Mouse (Mus musculus) leukemia stem cell, adult 10-12 weeks (primary cell): Measurements from ENCODE around the gene Nlrp9c. TPM values are rescaled to one million over a fixed set of nuclear protein-coding genes. Genes with fewer than 3 reads are reported as not detected.

Experiments
- polyA plus RNA-seq: library from polyadenylated mRNA; stranded (reverse); fragments of >175 nt; gene quantifications from 2 replicates; pipeline ENCODE4 v1.2.3, GENCODE M21; 2012; ENCODE audit warnings: low replicate concordance

The Nlrp9c gene
- polyA plus RNA-seq, result not detected in 2 replicates

DNA sequence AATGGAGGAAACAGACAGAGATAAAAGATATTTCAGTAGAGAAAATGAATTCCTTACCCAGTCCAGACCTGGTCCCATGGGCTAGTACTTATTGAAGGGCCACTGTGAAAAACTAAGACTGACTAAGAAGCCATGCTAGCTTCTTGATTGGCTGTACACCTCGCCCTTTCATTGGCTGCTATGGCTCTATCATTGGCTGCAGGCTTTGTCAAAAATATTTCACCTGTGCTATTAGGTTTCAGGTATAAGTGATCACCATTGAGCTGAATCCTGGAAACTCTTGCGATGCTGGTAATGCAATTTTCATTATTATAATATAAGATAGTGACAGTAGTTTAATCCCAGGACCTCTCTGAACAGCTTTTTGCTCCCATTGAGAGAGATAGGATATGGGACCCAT is at the start of gene Nlrp9c:
Nlrp9c (minus strand) TSS at position 101 of the 400 bp plus-strand sequence.

DNA sequence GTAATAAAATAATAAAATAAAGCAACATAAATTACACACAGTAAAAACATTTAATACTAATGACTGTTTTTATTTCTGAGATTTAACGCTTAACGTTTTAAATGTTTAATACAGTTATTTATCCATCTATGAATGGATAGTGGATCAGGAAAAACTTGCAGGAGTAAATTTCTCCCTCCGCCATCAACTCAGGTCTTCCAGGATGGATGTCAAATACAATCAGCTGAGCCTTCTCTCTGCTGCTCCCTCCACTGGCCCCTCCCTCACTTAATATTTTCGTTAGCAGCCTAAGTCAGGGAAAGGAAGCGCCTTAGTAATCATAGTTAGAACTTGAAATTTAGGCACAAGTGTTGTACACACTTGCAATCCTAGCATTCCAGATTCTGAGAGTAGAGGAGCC is 31.3 kb upstream of the Nlrp9c start, which contains the start of gene Nlrp4a:
Nlrp4a (plus strand) TSS at position 301 of the 400 bp plus-strand sequence.

DNA sequence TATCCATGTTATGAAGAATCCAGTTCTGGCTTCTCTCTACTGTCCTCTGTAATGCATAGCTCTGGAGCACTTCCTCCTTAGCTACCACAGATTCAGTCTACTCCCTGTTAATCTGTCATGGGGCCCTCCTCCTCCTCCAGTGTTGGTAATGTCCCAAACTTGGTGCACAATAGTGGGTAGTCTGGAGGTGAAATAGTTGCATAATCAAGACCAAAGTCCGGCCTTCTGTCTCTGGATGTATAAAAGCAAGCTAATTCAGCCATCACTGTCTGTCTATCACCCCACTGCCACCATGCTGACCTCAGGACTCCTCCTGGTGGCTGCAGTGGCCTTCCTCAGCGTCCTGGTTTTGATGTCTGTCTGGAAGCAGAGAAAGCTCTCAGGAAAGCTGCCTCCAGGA is 96.6 kb downstream of the Nlrp9c start, which contains the start of gene Cyp2a4:
Cyp2a4 (plus strand) TSS at position 244 of the 400 bp plus-strand sequence.

Other genes with a start within 250 kb of the Nlrp9c start
- not detected in 2 replicates for gene Cyp2b9, start 230.3 kb downstream of the Nlrp9c start, polyA plus RNA-seq
- not detected in 2 replicates for gene Vmn1r184, start 143.4 kb downstream of the Nlrp9c start, polyA plus RNA-seq
- gene Cyp2a4, start 96.5 kb downstream of the Nlrp9c start, polyA plus RNA-seq, result not detected in 2 replicates
- gene Nlrp4a, start 31.4 kb upstream of the Nlrp9c start, polyA plus RNA-seq, result not detected in 2 replicates
- not detected in 2 replicates for gene Nlrp9a, start 131.3 kb upstream of the Nlrp9c start, polyA plus RNA-seq
- gene Vmn1r185, start 214.8 kb upstream of the Nlrp9c start, polyA plus RNA-seq, result not detected in 2 replicates